Mouse (Mus musculus) erythroblast, adult 5-6 weeks (primary cell): ENCODE measurements at regions not wholly inside any gene's neighbourhood (a gene's known extent, or its start where the extent isn't known, plus 50 kb on each side); places are given as distances from the start of the nearest gene placed in this dataset.

Experiments used
- ATAC-seq: replicated peaks from 2 replicates; pipeline ENCODE4 v1.8.0; 2016; ENCODE audit warnings: moderate number of reproducible peaks, mild to moderate bottlenecking, moderate TSS enrichment, inconsistent platforms; ENCODE audit not compliant: poor library complexity, low FRiP score, severe bottlenecking

DNA sequence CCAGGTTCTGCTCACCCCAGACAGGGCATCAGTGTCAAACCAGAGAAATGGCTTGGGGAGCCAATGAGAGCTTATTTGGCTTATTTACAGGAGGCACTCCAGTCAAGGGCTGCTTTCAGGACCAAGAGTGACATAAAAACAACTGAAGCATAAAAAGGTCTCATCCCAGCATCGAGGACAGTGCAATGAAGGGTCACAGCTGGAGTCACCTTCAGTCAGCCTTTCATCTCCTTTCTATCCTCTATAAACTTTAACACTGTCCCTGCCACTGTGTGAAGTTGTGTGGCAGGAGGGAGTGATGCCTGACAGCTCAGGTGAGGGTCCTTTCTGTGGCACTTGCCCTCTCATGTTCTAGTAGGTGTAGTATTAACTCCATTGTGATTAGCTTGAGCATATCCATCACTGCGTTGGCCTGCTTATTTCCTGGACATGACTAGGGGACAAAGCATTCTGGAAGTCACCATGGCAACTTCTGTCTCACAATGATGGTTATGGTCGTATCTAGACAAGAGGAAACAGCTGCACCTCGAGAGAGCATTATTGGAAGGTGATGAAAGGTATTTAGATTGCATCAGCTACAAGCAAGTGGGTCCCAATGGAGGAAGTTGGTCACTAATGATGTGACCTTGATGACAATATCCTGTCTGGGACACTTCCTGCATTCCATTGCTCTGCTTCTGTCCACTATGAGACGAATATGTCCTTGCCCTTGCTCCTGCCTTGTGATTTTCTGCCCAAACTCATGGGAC lies 87.8 kb upstream of the Enpp6 start:
- no peak for ATAC-seq

GRCm38 (mm10) chr8:46900826-46901225 lies 85.9 kb upstream of the Enpp6 start:
- no peak for ATAC-seq

- ATAC-seq: no peak
Observed at GRCm38 (mm10) chr8:46904731-46905130, 82.0 kb upstream of the Enpp6 start.

DNA sequence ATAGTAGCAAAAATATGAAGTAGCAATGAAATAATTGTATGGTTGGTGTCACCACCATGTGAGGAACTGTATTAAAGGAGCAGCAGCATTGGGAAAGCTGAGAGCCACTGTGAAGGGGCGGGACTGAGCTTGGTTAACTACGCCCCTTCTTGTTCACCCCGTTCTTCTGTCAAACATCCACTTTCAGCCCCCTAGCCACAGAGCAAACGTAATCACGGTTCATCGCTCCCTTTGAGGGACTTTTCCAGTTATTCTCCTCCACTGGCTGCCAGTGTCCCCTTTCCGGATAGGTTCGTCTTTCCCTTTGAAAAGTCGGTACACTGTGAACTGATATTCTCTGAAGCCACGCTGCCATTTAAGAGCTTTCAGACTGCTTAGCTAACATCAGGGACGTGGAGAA lies 79.3 kb upstream of the Enpp6 start:
- ATAC-seq: no peak

- no peak for ATAC-seq
Observed at GRCm38 (mm10) chr8:46908186-46908585, 78.5 kb upstream of the Enpp6 start.

DNA sequence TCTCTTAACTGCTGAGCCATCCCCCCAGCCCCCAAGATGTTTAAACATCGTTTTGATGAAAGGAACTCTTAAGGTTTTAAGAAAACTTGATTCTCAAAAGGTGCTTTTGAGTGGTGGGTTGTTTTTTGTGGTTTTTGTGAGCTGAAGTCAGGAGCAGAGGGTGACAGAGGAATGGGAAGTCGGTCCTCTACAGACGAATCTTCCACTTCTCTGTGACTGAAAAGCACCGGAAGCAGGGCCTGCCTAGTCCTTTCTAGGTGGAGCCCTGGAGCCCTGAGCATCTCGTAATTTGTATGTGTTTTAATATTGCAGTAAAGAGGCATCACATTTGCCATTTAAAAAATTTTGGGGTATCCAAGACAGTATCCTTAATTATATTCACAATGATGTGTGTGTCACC lies 72.7 kb upstream of the Enpp6 start:
- ATAC-seq: no peak

DNA sequence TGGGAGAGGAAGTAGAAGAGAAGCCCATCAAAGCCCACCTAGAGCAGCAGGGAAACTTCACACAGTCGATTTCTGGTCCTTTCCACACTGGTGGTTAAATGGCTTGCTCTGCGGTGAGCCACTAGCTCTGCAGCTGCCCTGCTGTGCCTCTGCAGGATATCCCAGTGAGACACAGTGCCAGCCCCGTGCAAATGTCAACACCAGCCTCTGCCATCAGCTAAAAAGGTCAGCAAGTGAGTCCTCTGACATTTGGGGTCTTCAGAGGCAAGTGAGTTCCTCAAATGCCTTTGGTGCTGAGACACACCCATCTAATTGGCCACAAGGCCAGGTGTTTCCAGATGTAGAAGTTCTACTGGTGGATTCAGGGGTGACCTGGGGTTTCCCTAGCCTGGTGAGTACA lies 66.6 kb upstream of the Enpp6 start:
- no peak for ATAC-seq

DNA sequence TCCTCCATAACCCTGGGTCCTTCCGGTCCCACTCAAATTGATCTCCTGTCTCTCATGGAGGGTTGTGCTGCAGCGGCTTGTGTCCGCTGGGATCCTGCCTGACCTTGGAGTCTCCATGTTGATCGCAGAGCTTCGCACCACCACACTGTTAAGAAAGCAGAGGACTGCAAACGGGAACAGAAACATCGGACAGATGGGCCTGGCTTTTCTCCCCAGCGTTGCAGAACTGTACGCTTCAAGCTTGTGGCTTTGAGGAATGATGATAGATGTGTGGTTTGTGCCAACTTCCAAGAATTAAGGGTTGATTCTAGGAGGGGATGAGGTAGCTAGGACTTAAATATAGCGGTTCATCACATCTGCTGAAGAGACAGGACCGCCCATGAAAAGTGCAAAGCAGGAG lies 65.6 kb upstream of the Enpp6 start:
- no peak for ATAC-seq

DNA sequence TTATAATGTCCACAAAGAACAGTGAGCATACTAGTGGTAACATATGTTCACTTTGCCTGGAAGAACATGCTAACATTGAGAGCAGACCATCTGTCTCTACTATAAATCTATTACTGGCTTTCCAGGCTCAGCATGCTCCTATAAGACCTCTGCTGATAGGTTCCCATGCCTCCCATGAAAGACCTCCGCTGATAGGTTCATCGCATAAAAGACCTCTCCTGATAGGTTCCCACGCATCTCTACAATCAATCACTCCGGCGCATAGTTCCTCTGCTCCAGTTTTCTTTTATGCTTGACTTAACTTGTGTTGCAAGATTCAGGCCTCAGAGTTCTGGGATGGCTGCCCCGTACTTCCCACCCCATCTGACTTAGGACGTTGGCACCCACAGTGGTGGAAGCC lies 65.1 kb upstream of the Enpp6 start:
- ATAC-seq: no peak

DNA sequence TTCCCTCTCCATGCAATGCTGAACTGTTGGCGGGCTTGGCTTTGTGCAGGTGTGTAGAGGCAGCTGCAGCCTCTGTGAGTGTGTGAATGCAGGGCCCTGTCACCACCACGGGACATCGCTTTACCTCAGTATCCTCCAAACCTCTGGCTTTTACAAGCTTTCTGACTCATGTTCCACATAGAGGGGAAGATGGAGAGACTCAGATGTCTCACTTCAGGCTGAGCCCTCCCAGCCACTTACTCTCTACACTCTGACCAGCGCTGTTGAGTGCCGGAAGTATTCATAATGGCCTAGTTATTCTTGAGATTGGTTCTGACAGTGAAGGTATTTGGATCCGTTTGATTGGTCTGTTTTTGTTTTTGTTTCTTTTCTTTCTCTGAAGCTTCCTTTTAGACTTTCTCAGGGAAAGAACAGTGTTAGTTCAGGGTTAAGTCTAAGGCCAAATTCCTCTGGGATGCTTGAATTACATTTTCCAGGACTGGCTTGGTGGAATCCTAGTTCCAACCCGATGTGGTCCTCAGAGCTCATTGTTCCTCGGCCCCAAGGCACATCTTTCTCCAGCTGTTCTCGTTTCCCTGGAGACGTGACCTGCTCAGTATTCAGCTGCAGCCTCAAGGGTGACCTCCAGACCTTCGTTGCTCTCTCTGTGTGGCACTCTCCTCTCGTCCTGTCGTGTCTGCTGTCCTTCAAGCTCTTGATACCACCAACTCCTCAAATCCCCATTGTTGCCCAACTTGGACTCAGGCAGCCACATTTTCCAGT lies 61.7 kb upstream of the Enpp6 start:
- no peak for ATAC-seq

GRCm38 (mm10) chr8:46928718-46929117 lies 58.0 kb upstream of the Enpp6 start:
- ATAC-seq: no peak

GRCm38 (mm10) chr8:46929678-46930077 lies 57.0 kb upstream of the Enpp6 start:
- no peak for ATAC-seq

GRCm38 (mm10) chr8:46931267-46931666 lies 55.4 kb upstream of the Enpp6 start:
- no peak for ATAC-seq

DNA sequence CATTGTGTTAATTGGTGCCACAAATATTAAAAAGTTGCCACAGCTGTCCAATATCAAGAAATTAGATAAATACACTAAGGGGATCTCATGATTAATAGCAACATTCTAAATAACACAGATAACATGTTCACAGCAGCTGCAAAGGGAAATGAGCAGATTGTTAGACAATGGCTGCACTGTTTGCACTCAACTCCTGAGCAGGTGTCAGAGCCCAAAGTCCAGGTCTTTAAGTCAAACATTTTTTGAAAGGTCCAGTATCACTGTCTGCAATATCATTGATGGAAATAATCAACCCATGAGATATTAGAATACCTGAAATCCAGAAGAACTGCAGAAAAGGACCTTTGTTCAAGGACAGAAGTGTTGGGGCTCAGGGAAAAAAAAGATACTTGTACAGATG lies 53.4 kb upstream of the Enpp6 start:
- ATAC-seq: no peak

- ATAC-seq: no peak
Observed at GRCm38 (mm10) chr8:46934254-46934653, 52.4 kb upstream of the Enpp6 start.

GRCm38 (mm10) chr8:46934898-46935297 lies 51.8 kb upstream of the Enpp6 start:
- ATAC-seq: peak; percentile 75; the same call in 1 of the 2 replicates

DNA sequence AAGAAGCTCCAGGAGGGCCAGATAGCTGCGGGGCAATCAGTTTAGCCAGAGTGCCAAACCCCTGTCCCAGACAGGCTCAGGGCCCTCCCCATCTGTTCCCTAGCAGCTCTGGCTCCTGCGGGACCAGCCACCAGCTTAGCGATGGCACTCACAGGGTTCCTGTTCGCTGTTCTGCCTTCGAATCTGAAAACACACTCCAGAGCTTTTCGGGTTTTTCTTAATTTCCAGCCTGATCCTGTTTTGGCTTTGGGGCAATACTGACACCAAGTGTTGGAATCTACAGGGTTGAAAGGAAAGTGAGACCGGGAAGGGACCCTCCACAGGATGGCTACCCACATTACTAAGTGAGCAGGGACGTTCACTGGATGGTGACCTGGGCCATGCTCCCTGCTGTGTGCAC lies 50.6 kb upstream of the Enpp6 start:
- ATAC-seq: no peak
